Mouse (Mus musculus): ENCODE measurements at regions not wholly inside any gene's neighbourhood (a gene's known extent, or its start where the extent isn't known, plus 50 kb on each side); places are given as distances from the start of the nearest gene placed in this dataset.

- Histone ChIP-seq H3K9ac (ENCODE audit: low read depth, low read length) (no peak overlapping the region), H3K9me3 (replicated peaks; ENCODE audit: control insufficient read depth, low read length, poor library complexity, severe bottlenecking) (no peaks in the 10 kb centered on the region), H3K4me1 (ENCODE audit: control insufficient read depth, insufficient read depth, low read length) (peaks cover 7% of the 10 kb centered on the region), H3K27ac (ENCODE audit: low read length) (no peak overlapping the region), H3K4me2 (ENCODE audit: low read length) (no peak overlapping the region), H3K4me3 (ENCODE audit: low read depth, low read length) (no peak overlapping the region), H3K27me3 (ENCODE audit: control insufficient read depth, insufficient read depth, low read depth, low read length) (no peaks in the 10 kb centered on the region), H3K36me3 (ENCODE audit: control insufficient read depth, insufficient read depth, low read length) (no peaks in the 10 kb centered on the region)
- 86% methylated on average over 4 of the region's 4 CpGs for WGBS
- no peak for ATAC-seq
Observed at GRCm38 (mm10) chr4:81570736-81571135, 128.1 kb upstream of the Mpdz start.

- no peak for ATAC-seq
- Histone ChIP-seq H3K36me3 (ENCODE audit: control insufficient read depth, insufficient read depth, low read length) (no peaks in the 10 kb centered on the region), H3K4me1 (ENCODE audit: control insufficient read depth, insufficient read depth, low read length) (peaks cover 9% of the 10 kb centered on the region), H3K27ac (ENCODE audit: low read length) (no peak overlapping the region), H3K9ac (ENCODE audit: low read depth, low read length) (no peak overlapping the region), H3K27me3 (ENCODE audit: control insufficient read depth, insufficient read depth, low read depth, low read length) (no peaks in the 10 kb centered on the region), H3K9me3 (replicated peaks; ENCODE audit: control insufficient read depth, low read length, poor library complexity, severe bottlenecking) (no peaks in the 10 kb centered on the region), H3K4me3 (ENCODE audit: low read depth, low read length) (no peak overlapping the region), H3K4me2 (ENCODE audit: low read length) (no peak overlapping the region)
- WGBS: 74% methylated on average over 3 of the region's 3 CpGs
Observed at GRCm38 (mm10) chr4:81569531-81569930, 126.9 kb upstream of the Mpdz start.

- WGBS: 48% methylated on average over 6 of the region's 6 CpGs
- no peaks in the 10 kb centered on the region for H3K36me3 ChIP-seq (ENCODE audit: control insufficient read depth, insufficient read depth, low read length)
Observed at GRCm38 (mm10) chr4:81568404-81568803, 125.8 kb upstream of the Mpdz start.

GRCm38 (mm10) chr4:81567928-81568327 is 125.3 kb upstream of the Mpdz start:
- peak; percentile 95 for ATAC-seq
- no peaks in the 10 kb centered on the region for H3K27me3 ChIP-seq (ENCODE audit: control insufficient read depth, insufficient read depth, low read depth, low read length)
- no peaks in the 10 kb centered on the region for H3K36me3 ChIP-seq (ENCODE audit: control insufficient read depth, insufficient read depth, low read length)
- no peak overlapping the region for H3K4me3 ChIP-seq (ENCODE audit: low read depth, low read length)
- H3K27ac ChIP-seq (ENCODE audit: low read length): peak overlapping the region; percentile 63; the same call in 1 of the 2 replicates
- WGBS: 10% methylated on average over 5 of the region's 5 CpGs
- H3K4me2 ChIP-seq (ENCODE audit: low read length): no peak overlapping the region
- H3K4me1 ChIP-seq (ENCODE audit: control insufficient read depth, insufficient read depth, low read length): peaks cover 10% of the 10 kb centered on the region
- no peaks in the 10 kb centered on the region for H3K9me3 ChIP-seq (replicated peaks; ENCODE audit: control insufficient read depth, low read length, poor library complexity, severe bottlenecking)
- no peak overlapping the region for H3K9ac ChIP-seq (ENCODE audit: low read depth, low read length)

More at GRCm38 (mm10) chr4:81568404-81568803, 125.8 kb upstream of the Mpdz start:
- H3K4me2 ChIP-seq (ENCODE audit: low read length): no peak overlapping the region
- no peak overlapping the region for H3K27ac ChIP-seq (ENCODE audit: low read length)
- no peaks in the 10 kb centered on the region for H3K27me3 ChIP-seq (ENCODE audit: control insufficient read depth, insufficient read depth, low read depth, low read length)
- no peak overlapping the region for H3K9ac ChIP-seq (ENCODE audit: low read depth, low read length)
- H3K4me1 ChIP-seq (ENCODE audit: control insufficient read depth, insufficient read depth, low read length): peaks cover 10% of the 10 kb centered on the region
- no peak overlapping the region for H3K4me3 ChIP-seq (ENCODE audit: low read depth, low read length)
- no peaks in the 10 kb centered on the region for H3K9me3 ChIP-seq (replicated peaks; ENCODE audit: control insufficient read depth, low read length, poor library complexity, severe bottlenecking)
- ATAC-seq: peak; percentile 30; the same call in 1 of the 2 replicates

GRCm38 (mm10) chr4:81566526-81566925 is 123.9 kb upstream of the Mpdz start:
- Histone ChIP-seq H3K4me3 (ENCODE audit: low read depth, low read length) (no peak overlapping the region), H3K9ac (ENCODE audit: low read depth, low read length) (no peak overlapping the region), H3K27ac (ENCODE audit: low read length) (0 out of 2 replicates have a peak overlapping the region, but pooled peaks have one; percentile 22), H3K4me2 (ENCODE audit: low read length) (peak overlapping the region; percentile 23; the same call in 1 of the 2 replicates), H3K27me3 (ENCODE audit: control insufficient read depth, insufficient read depth, low read depth, low read length) (no peaks in the 10 kb centered on the region), H3K4me1 (ENCODE audit: control insufficient read depth, insufficient read depth, low read length) (peaks cover 10% of the 10 kb centered on the region), H3K9me3 (replicated peaks; ENCODE audit: control insufficient read depth, low read length, poor library complexity, severe bottlenecking) (no peaks in the 10 kb centered on the region), H3K36me3 (ENCODE audit: control insufficient read depth, insufficient read depth, low read length) (no peaks in the 10 kb centered on the region)
- 53% methylated on average over 11 of the region's 11 CpGs for WGBS
- ATAC-seq: no peak

GRCm38 (mm10) chr4:81565422-81566395 is 123.1 kb upstream of the Mpdz start:
- ATAC-seq: no peak
- Histone ChIP-seq H3K27ac (ENCODE audit: low read length) (peak overlapping the region; percentile 10; the same call in 1 of the 2 replicates), H3K4me1 (ENCODE audit: control insufficient read depth, insufficient read depth, low read length) (peaks cover 10% of the 10 kb centered on the region), H3K4me3 (ENCODE audit: low read depth, low read length) (no peak overlapping the region), H3K4me2 (ENCODE audit: low read length) (no peak overlapping the region), H3K9me3 (replicated peaks; ENCODE audit: control insufficient read depth, low read length, poor library complexity, severe bottlenecking) (no peaks in the 10 kb centered on the region), H3K27me3 (ENCODE audit: control insufficient read depth, insufficient read depth, low read depth, low read length) (no peaks in the 10 kb centered on the region), H3K9ac (ENCODE audit: low read depth, low read length) (no peak overlapping the region), H3K36me3 (ENCODE audit: control insufficient read depth, insufficient read depth, low read length) (no peaks in the 10 kb centered on the region)
- 74% methylated on average over 21 of the region's 21 CpGs for WGBS

GRCm38 (mm10) chr4:81564446-81564845 is 121.8 kb upstream of the Mpdz start:
- no peak overlapping the region for H3K9ac ChIP-seq (ENCODE audit: low read depth, low read length)
- no peak for ATAC-seq
- H3K36me3 ChIP-seq (ENCODE audit: control insufficient read depth, insufficient read depth, low read length): no peaks in the 10 kb centered on the region
- no peak overlapping the region for H3K4me3 ChIP-seq (ENCODE audit: low read depth, low read length)
- 4% methylated on average over 6 of the region's 6 CpGs for WGBS
- no peaks in the 10 kb centered on the region for H3K9me3 ChIP-seq (replicated peaks; ENCODE audit: control insufficient read depth, low read length, poor library complexity, severe bottlenecking)
- H3K27ac ChIP-seq (ENCODE audit: low read length): no peak overlapping the region
- H3K27me3 ChIP-seq (ENCODE audit: control insufficient read depth, insufficient read depth, low read depth, low read length): no peaks in the 10 kb centered on the region
- peaks cover 10% of the 10 kb centered on the region for H3K4me1 ChIP-seq (ENCODE audit: control insufficient read depth, insufficient read depth, low read length)
- peak overlapping the region; percentile 41 for H3K4me2 ChIP-seq (ENCODE audit: low read length)

- H3K9me3 ChIP-seq (replicated peaks; ENCODE audit: control insufficient read depth, low read length, poor library complexity, severe bottlenecking): no peaks in the 10 kb centered on the region
- H3K27me3 ChIP-seq (ENCODE audit: control insufficient read depth, insufficient read depth, low read depth, low read length): no peaks in the 10 kb centered on the region
- 33% methylated on average over 10 of the region's 10 CpGs for WGBS
- no peaks in the 10 kb centered on the region for H3K36me3 ChIP-seq (ENCODE audit: control insufficient read depth, insufficient read depth, low read length)
- H3K4me2 ChIP-seq (ENCODE audit: low read length): no peak overlapping the region; the same call in 1 of the 2 replicates
- no peak overlapping the region for H3K27ac ChIP-seq (ENCODE audit: low read length)
- no peak overlapping the region for H3K4me3 ChIP-seq (ENCODE audit: low read depth, low read length)
- H3K4me1 ChIP-seq (ENCODE audit: control insufficient read depth, insufficient read depth, low read length): peaks cover 10% of the 10 kb centered on the region
- no peak overlapping the region for H3K9ac ChIP-seq (ENCODE audit: low read depth, low read length)
- no peak for ATAC-seq
Observed at GRCm38 (mm10) chr4:81563574-81563973, 121.0 kb upstream of the Mpdz start.

GRCm38 (mm10) chr4:81561453-81561852 is 118.8 kb upstream of the Mpdz start:
- no peak for ATAC-seq
- peaks cover 3% of the 10 kb centered on the region for H3K4me1 ChIP-seq (ENCODE audit: control insufficient read depth, insufficient read depth, low read length)
- H3K9me3 ChIP-seq (replicated peaks; ENCODE audit: control insufficient read depth, low read length, poor library complexity, severe bottlenecking): no peaks in the 10 kb centered on the region
- H3K4me3 ChIP-seq (ENCODE audit: low read depth, low read length): no peak overlapping the region
- H3K4me2 ChIP-seq (ENCODE audit: low read length): no peak overlapping the region
- H3K9ac ChIP-seq (ENCODE audit: low read depth, low read length): no peak overlapping the region
- H3K27me3 ChIP-seq (ENCODE audit: control insufficient read depth, insufficient read depth, low read depth, low read length): no peaks in the 10 kb centered on the region
- no peaks in the 10 kb centered on the region for H3K36me3 ChIP-seq (ENCODE audit: control insufficient read depth, insufficient read depth, low read length)
- 56% methylated on average over 4 of the region's 4 CpGs for WGBS
- no peak overlapping the region for H3K27ac ChIP-seq (ENCODE audit: low read length)

Data from midbrain, embryonic 16.5 days (tissue).